Mouse (Mus musculus): ENCODE measurements around the gene 1700122O11Rik.

Gene 1700122O11Rik

DNA sequence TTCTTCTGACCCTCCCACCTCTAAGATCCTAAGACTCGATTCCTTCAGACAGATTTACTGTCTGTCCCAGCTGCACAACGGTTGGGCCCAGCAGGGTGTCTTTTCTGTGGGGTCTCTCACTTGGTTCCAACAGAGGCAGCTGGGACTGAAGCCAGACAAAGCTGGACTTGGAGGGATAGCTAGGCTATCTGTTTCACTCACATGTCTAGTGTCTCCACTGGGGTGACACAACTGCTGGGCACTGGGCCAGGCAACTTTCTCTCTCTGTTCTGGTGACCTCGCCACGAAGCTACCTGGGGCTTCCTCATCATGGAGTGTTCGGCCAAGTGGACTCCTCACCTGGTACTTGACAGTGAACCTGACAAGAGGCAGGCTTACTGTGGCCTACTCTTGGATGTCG lies 10.4 kb downstream of the 1700122O11Rik start:
- no peak for DNase-seq

DNA sequence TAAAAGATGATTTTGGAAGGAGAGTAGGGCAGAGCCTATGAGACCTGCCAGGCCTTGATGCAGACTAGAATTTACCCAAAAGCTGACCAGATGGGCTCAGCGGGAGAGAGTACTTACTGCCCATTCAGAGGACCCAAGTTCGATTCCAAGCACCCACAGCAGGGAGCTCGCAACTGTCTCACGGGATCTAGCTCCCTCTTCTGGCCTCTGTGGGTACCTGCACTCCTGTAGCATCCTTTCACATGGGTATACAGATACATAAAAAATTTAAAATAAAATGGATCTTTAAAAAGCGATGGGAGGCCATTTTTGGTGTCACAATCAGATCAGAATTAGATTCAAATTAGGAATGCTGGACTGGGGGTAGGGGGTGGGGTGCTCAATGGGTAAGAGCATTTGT lies 11.1 kb downstream of the 1700122O11Rik start:
- DNase-seq: no peak

DNA sequence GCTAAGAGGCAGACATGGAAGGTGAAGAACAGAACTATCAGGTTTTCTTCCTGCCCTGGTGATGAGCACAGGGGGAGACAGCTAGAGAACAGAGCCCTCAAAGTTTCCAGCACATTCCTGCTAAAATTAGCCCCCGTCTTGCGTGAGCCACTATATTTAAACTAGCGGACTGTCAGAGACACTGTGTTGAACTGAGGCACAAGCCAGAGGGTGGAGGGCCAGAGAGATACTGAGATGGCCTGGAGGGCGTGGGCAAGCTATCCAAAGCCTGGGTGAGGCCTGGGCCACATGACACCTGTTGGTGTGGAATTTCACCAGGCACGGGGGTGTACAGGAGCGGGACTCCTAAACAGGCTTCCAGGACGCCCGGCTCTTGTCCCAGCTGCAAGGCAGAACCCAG lies 14.0 kb downstream of the 1700122O11Rik start:
- no peak for DNase-seq

DNA sequence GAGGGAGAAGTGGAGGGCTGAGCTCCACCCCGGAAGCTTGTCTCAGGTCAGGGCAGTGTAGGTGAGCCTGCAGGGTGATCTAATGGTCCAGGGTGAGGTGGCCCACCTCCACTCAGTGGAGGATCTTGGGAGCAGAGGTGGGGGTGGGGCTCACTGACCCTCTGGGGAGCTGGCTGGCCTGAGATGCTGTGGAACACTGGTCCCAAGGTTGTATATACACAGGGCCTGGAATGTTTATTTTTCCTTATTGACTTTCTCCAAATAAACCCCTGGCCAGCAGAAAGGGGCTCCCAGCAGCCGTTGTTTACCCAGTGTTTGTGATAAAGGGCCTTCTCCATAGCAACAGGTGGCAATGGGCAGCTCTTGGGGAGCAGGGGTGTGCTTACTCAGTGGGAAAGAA lies 18.5 kb downstream of the 1700122O11Rik start:
- no peak for DNase-seq

DNA sequence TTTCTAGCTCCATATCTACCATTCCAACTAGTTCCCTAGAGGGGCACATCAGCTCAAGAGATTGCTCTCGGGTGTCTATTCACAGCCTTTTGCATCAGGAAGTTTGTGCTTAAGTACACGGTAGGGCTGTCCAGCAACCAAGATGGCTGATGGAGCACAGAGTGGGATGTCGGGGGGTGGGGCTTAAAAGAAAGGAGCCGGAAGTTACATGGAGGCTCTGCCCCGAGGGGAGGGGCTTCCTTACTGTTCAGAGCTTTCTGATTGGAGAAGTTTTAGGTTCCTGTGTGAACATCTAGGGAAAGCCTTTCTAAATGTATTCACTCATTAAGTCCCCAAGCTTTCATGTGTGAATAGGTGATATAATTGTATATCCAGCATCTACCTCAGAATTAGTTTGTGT lies 21.5 kb downstream of the 1700122O11Rik start:
- no peak for DNase-seq

DNA sequence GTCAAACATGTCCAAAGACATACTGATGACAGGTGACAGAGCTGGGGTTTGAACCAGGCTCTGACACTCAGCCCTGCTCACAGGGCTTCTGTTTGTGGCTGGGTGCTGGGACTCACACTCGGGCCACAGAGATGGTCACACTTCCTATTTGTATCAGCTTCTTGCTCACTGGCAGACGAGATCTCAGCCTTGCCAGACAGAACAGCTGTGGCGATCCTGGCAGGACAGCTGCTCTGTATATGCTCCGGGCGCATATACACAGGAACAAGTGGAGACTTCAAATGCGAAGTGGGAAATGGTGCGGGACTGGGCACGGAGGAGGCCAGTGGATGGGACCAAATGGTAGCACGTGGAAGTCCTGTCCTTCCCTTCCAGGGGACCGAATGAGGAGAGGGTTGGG lies 25.5 kb downstream of the 1700122O11Rik start:
- no peak for DNase-seq

DNA sequence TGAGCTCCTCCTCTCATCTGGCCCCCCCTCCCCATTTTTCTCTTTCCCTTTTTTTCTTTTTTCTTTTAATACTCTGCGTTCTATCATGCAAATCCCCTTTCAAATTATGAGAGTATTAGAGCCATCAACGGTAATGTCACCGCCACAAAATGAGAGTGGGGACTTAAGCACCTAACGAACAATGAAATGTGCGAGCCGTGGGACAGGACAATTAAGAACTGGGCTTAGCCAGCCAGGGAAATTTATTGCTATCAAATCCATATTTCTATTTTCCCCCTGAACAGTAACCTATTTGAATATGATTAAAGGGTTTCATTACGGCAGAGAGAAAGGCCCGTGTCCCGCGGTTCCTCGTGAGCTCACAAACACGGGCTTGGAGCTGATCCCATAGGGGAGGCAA lies 27.0 kb downstream of the 1700122O11Rik start:
- no peak for DNase-seq

DNA sequence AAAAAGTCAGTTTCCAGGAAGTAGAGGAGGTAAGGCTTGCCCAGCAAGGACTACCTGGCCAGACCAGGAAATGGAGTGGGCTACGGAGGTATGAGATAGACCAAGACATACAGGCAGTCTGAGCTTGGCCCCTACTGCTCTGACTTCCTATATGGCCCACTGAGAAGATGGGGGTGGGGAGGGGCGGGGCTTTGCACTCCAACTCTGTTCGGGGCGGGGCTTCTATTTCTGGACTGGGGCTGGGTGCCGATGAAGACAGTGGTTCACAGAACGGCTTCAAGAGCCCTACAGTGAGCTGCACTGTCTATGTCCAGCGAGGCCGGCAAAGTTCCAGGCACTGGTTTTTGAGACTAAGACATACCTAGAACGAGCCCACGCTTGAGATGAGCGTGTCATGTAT lies 27.8 kb downstream of the 1700122O11Rik start:
- no peak for DNase-seq

DNA sequence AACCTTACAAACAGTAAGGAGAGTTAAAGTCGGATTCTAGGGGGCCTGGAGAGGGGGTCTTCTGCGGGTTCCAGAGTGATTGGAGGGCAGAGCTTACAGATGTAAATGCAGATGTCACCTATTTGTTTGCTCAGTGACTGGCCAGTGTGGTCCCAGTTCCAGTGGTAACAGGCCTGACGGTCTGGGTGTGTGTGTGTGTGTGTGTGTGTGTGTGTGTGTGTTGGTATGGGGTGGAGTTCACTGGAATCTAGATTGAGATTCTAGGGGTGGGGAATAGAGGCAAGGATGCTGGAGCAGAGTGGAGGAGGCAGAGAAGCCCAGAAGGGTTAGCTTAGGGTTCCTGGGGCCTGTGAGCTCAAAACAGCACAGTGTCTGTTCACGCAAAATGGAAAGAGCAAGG lies 32.3 kb downstream of the 1700122O11Rik start:
- no peak for DNase-seq

DNA sequence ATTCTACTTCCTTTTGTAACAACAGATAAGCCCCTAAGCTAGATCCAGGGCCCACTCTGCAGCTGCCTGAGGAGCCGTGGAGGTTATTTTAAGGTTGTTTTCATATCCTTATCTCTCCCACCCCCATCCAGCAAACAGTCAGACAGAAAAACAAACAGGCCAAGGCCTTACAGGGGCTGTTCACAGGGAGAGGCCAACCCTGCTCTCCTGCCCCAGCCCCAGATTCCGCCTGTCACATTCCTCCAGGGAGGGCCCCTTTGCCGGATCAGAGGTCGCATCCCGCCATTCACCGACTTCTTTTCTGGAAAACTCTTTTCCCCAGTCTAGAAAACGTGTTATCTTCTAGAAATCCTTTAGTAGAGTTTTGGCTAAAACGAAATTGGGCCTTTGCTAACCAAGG lies 33.0 kb downstream of the 1700122O11Rik start:
- DNase-seq: no peak

DNA sequence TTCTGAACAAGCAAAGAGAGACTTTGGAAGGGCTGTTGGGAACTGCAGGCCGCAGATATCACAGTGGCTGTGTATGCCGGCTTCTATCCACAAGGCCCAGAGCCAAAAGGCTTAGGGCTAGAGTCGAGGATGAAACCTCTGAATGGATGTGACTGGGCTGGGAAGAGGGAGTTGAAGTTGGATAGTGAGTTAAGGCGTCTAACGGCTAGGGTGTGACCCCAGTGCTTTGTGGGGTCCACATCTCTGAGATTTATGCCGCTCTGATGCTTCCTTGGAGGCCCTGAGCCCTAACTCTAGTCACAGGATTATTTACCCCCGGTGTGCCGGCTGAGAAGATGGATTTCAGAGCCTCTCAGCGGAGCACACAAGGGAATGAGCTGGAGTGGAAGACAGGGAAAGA lies 33.5 kb downstream of the 1700122O11Rik start:
- DNase-seq: no peak

DNA sequence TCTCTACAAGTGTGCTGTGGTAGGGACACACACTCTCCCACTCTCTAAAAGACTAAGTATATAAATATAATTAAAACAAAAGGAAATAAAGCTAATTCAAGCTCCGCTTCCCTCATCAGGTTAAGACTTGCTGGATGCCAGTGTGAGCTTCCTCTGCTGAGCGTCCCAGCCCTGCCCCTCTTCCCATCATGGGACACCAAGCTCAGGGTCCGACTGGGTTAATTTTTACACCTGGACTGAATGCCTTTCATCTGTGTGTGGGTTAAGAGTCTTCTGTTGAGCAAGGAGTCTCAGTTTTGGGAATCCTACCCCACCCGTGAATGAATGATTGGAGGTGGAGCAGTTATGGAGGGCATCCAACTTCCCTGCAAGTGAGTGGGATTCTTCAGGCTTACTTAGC lies 35.6 kb downstream of the 1700122O11Rik start:
- DNase-seq: no peak

DNA sequence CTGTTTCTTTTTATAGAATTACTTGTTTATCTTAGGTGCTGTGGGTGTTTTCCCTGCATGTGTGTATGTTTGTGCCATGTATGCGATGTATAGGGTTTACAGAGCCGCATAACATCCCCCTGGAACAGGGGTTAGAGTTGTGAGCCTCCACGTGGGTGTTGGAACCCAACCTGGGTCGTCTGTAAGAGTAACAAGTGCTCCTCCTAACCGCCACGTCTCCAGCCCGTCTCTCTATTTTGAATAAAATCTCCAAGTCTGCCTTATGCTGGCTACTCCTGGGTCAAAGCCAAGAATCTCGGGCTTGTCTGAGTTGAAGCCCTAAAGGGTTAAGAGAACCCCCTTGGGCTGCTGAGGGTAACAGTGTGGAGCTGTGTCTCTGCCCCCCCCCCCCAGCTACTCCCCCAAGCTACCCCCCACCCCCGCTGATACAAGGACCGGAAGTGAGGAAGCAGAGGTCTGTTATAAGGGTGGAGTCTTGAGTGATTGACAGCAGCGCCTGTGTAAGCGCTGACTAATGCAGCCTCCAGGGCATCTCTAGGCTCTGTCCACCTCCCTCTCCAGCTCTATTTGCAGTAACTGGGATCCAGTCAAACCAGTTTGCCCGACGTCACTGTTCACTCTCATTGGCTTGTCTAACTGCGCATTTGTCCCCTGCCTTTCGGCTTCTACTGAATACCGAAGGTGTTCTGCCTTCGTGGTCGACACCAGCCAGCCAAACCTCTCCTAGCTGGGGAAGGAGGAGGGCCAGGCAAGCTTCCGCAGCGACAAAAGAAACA lies 36.3 kb downstream of the 1700122O11Rik start:
- peak; percentile 28 for DNase-seq

DNA sequence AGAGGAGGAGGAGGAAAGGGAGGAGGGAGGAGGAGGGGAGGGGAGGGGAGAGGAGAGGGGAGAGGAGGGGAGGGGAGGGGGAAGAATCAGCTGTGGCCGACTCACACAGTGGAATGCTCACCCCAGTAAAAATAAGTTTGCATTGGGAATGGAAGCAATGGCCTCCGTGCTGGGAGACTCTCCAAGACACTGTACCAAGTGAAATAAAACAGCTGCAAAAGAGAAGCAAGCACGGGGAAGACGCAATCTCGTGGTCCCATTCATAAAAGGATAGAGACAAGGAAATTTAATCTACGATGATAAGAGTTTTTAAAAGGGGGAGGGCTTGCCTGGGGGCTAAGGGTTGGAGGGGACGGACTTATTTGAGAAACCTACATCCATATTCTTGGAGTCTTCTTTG lies 36.9 kb downstream of the 1700122O11Rik start:
- no peak for DNase-seq

DNA sequence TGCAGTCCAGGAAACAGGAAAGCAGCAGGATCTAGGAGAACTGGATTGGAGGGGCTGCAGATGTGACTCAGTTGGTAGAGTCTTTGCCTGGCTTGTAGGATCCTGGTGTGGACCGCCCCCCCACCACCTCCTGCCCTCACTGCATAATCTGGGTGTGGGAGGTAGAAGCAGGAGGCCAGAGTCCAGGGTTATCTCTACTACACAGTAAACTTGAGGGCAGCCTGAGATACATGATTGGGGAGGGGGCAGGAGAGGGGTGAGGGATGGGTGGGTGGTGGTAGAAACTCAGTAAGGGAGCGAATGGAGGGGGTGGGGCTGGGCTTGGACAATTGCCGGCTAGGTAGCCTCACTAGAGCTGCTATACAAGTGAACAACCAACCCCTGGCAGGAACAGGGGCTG lies 38.3 kb downstream of the 1700122O11Rik start:
- DNase-seq: no peak

DNA sequence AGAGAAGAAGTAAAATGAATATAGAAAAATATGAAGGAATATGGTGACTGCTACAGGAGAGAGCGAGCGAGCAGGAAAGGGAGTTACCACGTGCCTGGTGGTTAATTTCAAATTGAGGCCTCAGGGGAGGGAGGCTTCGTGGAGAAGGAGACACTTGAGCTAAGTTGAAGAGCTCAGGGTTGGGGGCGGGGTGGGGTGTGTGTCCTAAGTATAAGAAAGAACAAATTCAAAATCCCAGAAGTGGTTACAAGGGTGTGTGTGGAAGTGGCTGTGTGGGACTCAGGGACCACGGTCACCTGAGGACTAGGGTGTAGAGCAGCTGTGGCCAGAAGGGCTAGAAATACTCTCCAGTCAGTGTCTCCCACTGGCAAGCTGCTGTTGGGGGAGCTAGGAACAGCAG lies 38.7 kb downstream of the 1700122O11Rik start:
- no peak for DNase-seq

DNA sequence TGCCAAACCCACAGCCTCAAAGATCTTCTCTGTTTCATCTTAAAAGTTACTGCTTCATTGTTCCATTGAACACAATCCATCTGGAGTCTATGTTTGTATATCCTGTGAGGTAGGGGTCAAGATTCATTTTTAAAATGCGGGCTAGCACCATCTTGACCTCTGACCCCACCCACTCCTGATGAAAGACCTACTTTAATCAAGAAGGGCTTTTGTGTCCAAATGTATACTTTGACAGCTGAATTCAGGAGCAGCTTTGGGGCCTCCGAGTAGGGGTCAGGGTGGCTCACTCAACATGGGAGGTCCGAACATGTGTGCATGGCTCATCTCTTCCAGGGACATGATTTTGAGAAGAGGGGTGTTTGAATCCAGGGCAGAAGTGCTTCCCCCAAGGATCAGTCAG lies 40.3 kb downstream of the 1700122O11Rik start:
- no peak for DNase-seq

DNA sequence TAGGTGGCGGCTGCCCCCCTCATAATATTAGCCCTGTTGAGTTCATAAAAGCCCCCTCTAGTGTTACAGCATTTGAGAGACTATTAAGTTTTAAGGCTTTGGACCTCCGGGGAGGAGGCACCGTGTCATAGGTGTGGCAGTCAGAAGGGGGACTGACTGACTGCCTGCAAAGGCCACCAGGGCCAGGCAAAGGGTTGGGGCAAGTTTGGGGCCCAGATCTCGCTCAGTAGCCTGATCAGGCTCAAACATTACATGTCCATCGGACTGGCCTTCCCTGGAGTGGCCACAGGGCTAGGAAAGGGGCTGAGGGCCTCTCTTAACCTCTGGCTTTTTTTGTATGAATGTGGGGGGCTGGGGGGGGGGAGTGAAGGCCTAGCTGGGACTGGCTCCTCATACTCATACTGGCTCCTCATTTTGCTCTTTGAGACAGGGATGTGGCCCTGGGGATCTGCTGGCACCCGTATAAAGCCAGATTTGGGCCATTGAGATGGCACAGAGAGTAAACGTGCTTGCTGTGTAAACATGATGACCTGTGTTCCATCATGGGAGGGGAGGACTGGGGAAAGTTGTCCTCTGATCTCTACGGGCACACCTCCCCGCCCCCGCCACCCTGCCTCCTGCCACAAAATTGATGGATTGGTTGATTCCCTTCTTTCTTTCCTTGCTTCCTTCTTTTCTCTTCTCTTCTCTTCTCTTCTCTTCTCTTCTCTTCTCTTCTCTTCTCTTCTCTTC lies 47.5 kb downstream of the 1700122O11Rik start:
- no peak for DNase-seq

DNA sequence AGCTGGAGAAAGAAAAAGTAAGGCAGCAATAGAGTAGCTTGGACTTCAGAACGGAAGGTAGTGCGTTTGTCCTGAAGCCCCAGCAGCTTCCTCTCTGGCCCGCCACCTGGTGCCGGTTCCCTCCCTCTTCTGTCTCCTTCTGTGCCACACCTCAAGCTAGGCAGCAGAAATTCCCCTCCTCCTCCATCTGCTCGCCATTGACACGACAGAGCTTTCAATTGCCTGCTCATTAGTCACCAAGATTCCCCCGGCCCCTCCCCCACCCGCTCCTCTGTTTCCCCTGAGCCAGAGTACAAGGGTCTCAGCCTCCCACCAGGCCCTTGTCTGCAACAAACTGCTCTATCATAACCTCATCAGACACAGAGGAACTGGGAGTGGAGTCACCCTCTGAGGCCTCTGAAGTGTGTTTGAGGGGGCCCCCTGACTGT lies 48.1 kb downstream of the 1700122O11Rik start:
- DNase-seq: no peak

DNA sequence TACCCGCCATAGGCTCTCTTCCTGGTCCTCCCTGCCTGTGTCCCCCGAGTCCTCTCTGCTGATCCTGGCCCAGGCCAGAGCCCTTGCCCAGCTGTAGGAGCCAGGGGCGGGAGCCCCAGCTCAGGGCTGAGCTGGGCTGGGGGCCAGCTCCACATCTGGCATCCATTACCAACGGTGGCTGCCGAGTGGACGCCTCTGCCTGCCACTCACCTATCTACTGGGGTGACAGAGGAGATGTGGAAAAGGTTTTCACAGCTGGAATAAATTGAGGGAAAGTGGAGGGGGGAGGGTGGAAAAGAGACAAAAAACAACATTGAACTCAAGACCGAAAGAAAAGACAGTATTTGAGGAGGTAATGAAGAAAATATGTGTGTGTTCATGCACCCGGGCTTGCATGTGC lies 49.3 kb downstream of the 1700122O11Rik start:
- no peak for DNase-seq

DNA sequence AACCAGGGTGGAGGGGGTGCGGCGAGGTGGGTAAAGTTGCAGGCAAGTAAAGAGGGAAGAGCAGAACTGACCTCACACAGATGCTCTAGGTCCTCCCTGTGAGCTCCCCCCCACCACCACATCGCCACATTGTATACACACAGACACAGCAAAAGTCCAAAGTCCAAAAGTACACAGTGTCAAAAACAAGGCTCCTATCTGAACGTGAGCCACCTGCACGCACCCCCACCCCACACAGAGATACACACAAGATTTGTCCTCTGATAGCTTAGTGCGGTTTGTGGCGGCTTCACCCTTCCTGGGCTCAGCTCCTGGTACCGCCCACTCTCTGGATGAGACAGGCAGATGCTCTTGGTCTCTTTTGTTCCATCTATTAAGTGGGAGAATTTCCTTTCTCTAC lies 50.0 kb downstream of the 1700122O11Rik start:
- no peak for DNase-seq

All from right cerebral cortex, adult 18-20 months (tissue).